Mouse (Mus musculus): Measurements from ENCODE around the gene Naaladl1. TPM values are rescaled to one million over a fixed set of nuclear protein-coding genes. Genes with fewer than 3 reads are reported as not detected.
A peak's percentile ranks its signal among the peaks of the same experiment; 100 is the strongest.

The Naaladl1 gene
- polyA plus RNA-seq, 1 experiment: 0.30 TPM

- TF ChIP-seq CTCF (IDR thresholded peaks at IDR 0.05; ENCODE audit: insufficient read depth, low read length) (no peak), POLR2A (IDR thresholded peaks at IDR 0.05; ENCODE audit: borderline replicate concordance, extremely low read depth, low read depth, low read length) (no peak)
- DNase-seq: no peak
- Histone ChIP-seq H3K4me1 (ENCODE audit: control insufficient read depth, insufficient read depth, low read length) (peaks cover 2% of the 10 kb centered on the region; the same call in 1 of the 2 replicates), H3K4me3 (replicated peaks; ENCODE audit: extremely low read depth, low read depth, low read length) (peak overlapping the region; percentile 81)
- WGBS: 2% methylated on average over 16 of the region's 16 CpGs
Observed at GRCm38 (mm10) chr19:6140374-6140677, 34.7 kb downstream of the Naaladl1 start.

- 1% methylated on average over 68 of the region's 68 CpGs for WGBS
- DNase-seq: peak; percentile 90
- TF ChIP-seq POLR2A (IDR thresholded peaks at IDR 0.05; ENCODE audit: borderline replicate concordance, extremely low read depth, low read depth, low read length) (peak; percentile 21; the same call in 1 of the 2 replicates), CTCF (IDR thresholded peaks at IDR 0.05; ENCODE audit: insufficient read depth, low read length) (peak; percentile 65)
- Histone ChIP-seq H3K4me3 (replicated peaks; ENCODE audit: extremely low read depth, low read depth, low read length) (peak within 1 kb of the TSS; percentile 81), H3K4me1 (ENCODE audit: control insufficient read depth, insufficient read depth, low read length) (peaks cover 2% of the 10 kb centered on the region; the same call in 1 of the 2 replicates)
Observed at GRCm38 (mm10) chr19:6140678-6141393, 35.3 kb downstream of the Naaladl1 start, which contains the start of gene Batf2. Gene Batf2, plus strand, starts transcription at chr19:6140983.

- H3K4me3 ChIP-seq (replicated peaks; ENCODE audit: extremely low read depth, low read depth, low read length): peak within 1 kb of the TSS; percentile 81
- under 1% methylated on average over 15 of the region's 15 CpGs for WGBS
- DNase-seq: no peak
- peaks cover 2% of the 10 kb centered on the region; the same call in 1 of the 2 replicates for H3K4me1 ChIP-seq (ENCODE audit: control insufficient read depth, insufficient read depth, low read length)
- TF ChIP-seq CTCF (IDR thresholded peaks at IDR 0.05; ENCODE audit: insufficient read depth, low read length) (peak; percentile 71), POLR2A (IDR thresholded peaks at IDR 0.05; ENCODE audit: borderline replicate concordance, extremely low read depth, low read depth, low read length) (no peak)
Observed at GRCm38 (mm10) chr19:6141394-6141749, 35.8 kb downstream of the Naaladl1 start, which contains the start of gene Arl2. Gene Arl2, minus strand, starts transcription at chr19:6141548.

- TF ChIP-seq CTCF (IDR thresholded peaks at IDR 0.05; ENCODE audit: insufficient read depth, low read length) (no peak), POLR2A (IDR thresholded peaks at IDR 0.05; ENCODE audit: borderline replicate concordance, extremely low read depth, low read depth, low read length) (no peak)
Observed at GRCm38 (mm10) chr19:6144842-6145241, 39.3 kb downstream of the Naaladl1 start.

GRCm38 (mm10) chr19:6155174-6155573 lies 49.6 kb downstream of the Naaladl1 start:
- TF ChIP-seq CTCF (IDR thresholded peaks at IDR 0.05; ENCODE audit: insufficient read depth, low read length) (no peak), POLR2A (IDR thresholded peaks at IDR 0.05; ENCODE audit: borderline replicate concordance, extremely low read depth, low read depth, low read length) (no peak)
- 80% methylated on average over 9 of the region's 9 CpGs for WGBS

More at GRCm38 (mm10) chr19:6144842-6145241, 39.3 kb downstream of the Naaladl1 start:
- H3K4me3 ChIP-seq (replicated peaks; ENCODE audit: extremely low read depth, low read depth, low read length): no peak overlapping the region
- H3K4me1 ChIP-seq (ENCODE audit: control insufficient read depth, insufficient read depth, low read length): peaks cover 2% of the 10 kb centered on the region; the same call in 1 of the 2 replicates
- WGBS: 73% methylated on average over 5 of the region's 5 CpGs
- DNase-seq: no peak

GRCm38 (mm10) chr19:6156372-6156771 lies 50.8 kb downstream of the Naaladl1 start:
- DNase-seq: no peak
- WGBS: 66% methylated on average over 8 of the region's 8 CpGs

More at GRCm38 (mm10) chr19:6155174-6155573, 49.6 kb downstream of the Naaladl1 start:
- H3K4me1 ChIP-seq (ENCODE audit: control insufficient read depth, insufficient read depth, low read length): no peaks in the 10 kb centered on the region
- H3K4me3 ChIP-seq (replicated peaks; ENCODE audit: extremely low read depth, low read depth, low read length): no peak overlapping the region
- no peak for DNase-seq

GRCm38 (mm10) chr19:6157220-6157619 lies 51.6 kb downstream of the Naaladl1 start:
- WGBS: 42% methylated on average over 6 of the region's 6 CpGs

More at GRCm38 (mm10) chr19:6156372-6156771, 50.8 kb downstream of the Naaladl1 start:
- Histone ChIP-seq H3K4me1 (ENCODE audit: control insufficient read depth, insufficient read depth, low read length) (no peaks in the 10 kb centered on the region), H3K4me3 (replicated peaks; ENCODE audit: extremely low read depth, low read depth, low read length) (no peak overlapping the region)
- TF ChIP-seq POLR2A (IDR thresholded peaks at IDR 0.05; ENCODE audit: borderline replicate concordance, extremely low read depth, low read depth, low read length) (no peak), CTCF (IDR thresholded peaks at IDR 0.05; ENCODE audit: insufficient read depth, low read length) (no peak)

GRCm38 (mm10) chr19:6163872-6164547 lies 58.4 kb downstream of the Naaladl1 start:
- Histone ChIP-seq H3K4me1 (ENCODE audit: control insufficient read depth, insufficient read depth, low read length) (no peaks in the 10 kb centered on the region), H3K4me3 (replicated peaks; ENCODE audit: extremely low read depth, low read depth, low read length) (peak overlapping the region; percentile 54)
- peak; percentile 30 for DNase-seq
- TF ChIP-seq POLR2A (IDR thresholded peaks at IDR 0.05; ENCODE audit: borderline replicate concordance, extremely low read depth, low read depth, low read length): peak; percentile 41; the same call in 1 of the 2 replicates
- no peak for TF ChIP-seq CTCF (IDR thresholded peaks at IDR 0.05; ENCODE audit: insufficient read depth, low read length)
- WGBS: 33% methylated on average over 10 of the region's 10 CpGs

More at GRCm38 (mm10) chr19:6157220-6157619, 51.6 kb downstream of the Naaladl1 start:
- Histone ChIP-seq H3K4me1 (ENCODE audit: control insufficient read depth, insufficient read depth, low read length) (no peaks in the 10 kb centered on the region), H3K4me3 (replicated peaks; ENCODE audit: extremely low read depth, low read depth, low read length) (no peak overlapping the region)
- no peak for DNase-seq
- TF ChIP-seq POLR2A (IDR thresholded peaks at IDR 0.05; ENCODE audit: borderline replicate concordance, extremely low read depth, low read depth, low read length) (no peak), CTCF (IDR thresholded peaks at IDR 0.05; ENCODE audit: insufficient read depth, low read length) (no peak)

Other genes starting within 250 kb of the Naaladl1 start
- gene Frmd8, start 230.5 kb upstream of the Naaladl1 start, polyA plus RNA-seq (2012; rRNA removed): 32.1 and 37.8 TPM in 2 replicates
- 24.5 and 26.0 TPM in 2 replicates for gene Slc25a45, start 228.0 kb upstream of the Naaladl1 start, polyA plus RNA-seq (2012; rRNA removed)
- gene Tigd3, start 211.6 kb upstream of the Naaladl1 start, polyA plus RNA-seq (2012; rRNA removed): 1.1 and 1.2 TPM in 2 replicates
- 87.1 and 103 TPM in 2 replicates for gene Dpf2, start 192.8 kb upstream of the Naaladl1 start, polyA plus RNA-seq (2012; rRNA removed)
- gene Cdc42ep2, start 181.0 kb upstream of the Naaladl1 start, polyA plus RNA-seq (2012; rRNA removed): 22.2 and 24.1 TPM in 2 replicates
- gene Pola2, start 141.6 kb upstream of the Naaladl1 start, polyA plus RNA-seq (2012; rRNA removed): 30.5 and 32.7 TPM in 2 replicates
- gene Slc22a20, start 119.6 kb upstream of the Naaladl1 start, polyA plus RNA-seq (2012; rRNA removed): not detected in 2 replicates
- gene Capn1, start 89.9 kb upstream of the Naaladl1 start, polyA plus RNA-seq (2012; rRNA removed): 55.6 and 68.9 TPM in 2 replicates
- 41.1 and 47.1 TPM in 2 replicates for gene Syvn1, start 59.2 kb upstream of the Naaladl1 start, polyA plus RNA-seq (2012; rRNA removed)
- 10.8 and 13.7 TPM in 2 replicates for gene Mrpl49, start 48.0 kb upstream of the Naaladl1 start, polyA plus RNA-seq (2012; rRNA removed)
- 896 and 1,315 TPM in 2 replicates for gene Fau, start 47.9 kb upstream of the Naaladl1 start, polyA plus RNA-seq (2012; rRNA removed)
- gene Znhit2, start 44.6 kb upstream of the Naaladl1 start, polyA plus RNA-seq (2012; rRNA removed): 47.0 and 54.7 TPM in 2 replicates
- gene Tm7sf2, start 37.4 kb upstream of the Naaladl1 start, polyA plus RNA-seq (2012; rRNA removed): 34.6 and 36.5 TPM in 2 replicates
- 61.7 and 81.7 TPM in 2 replicates for gene Vps51, start 28.6 kb upstream of the Naaladl1 start, polyA plus RNA-seq (2012; rRNA removed)
- not detected in 2 replicates for gene Tmem262, start 25.7 kb upstream of the Naaladl1 start, polyA plus RNA-seq (2012; rRNA removed)
- gene Gm28374, start 23.5 kb upstream of the Naaladl1 start, polyA plus RNA-seq (2012; rRNA removed): 0.50 and 0.60 TPM in 2 replicates
- 89.7 and 99.1 TPM in 2 replicates for gene Zfpl1, start 20.8 kb upstream of the Naaladl1 start, polyA plus RNA-seq (2012; rRNA removed)
- gene Cdca5, start 20.8 kb upstream of the Naaladl1 start, polyA plus RNA-seq (2012; rRNA removed): 0.63 and 0.92 TPM in 2 replicates
- gene AC131692.1, start 11.4 kb upstream of the Naaladl1 start, polyA plus RNA-seq (2012; rRNA removed): not detected in 2 replicates
- 25.3 and 36.7 TPM in 2 replicates for gene Sac3d1, start 12.9 kb downstream of the Naaladl1 start, polyA plus RNA-seq (2012; rRNA removed)
- gene Snx15, start 22.5 kb downstream of the Naaladl1 start, polyA plus RNA-seq (2012; rRNA removed): 43.8 and 45.2 TPM in 2 replicates
- gene Batf2, start 35.2 kb downstream of the Naaladl1 start, polyA plus RNA-seq (2012; rRNA removed): 14.6 and 15.8 TPM in 2 replicates
- 128 TPM in 2 replicates for gene Arl2, start 35.8 kb downstream of the Naaladl1 start, polyA plus RNA-seq (2012; rRNA removed)
- 0.37 and 0.75 TPM in 2 replicates for gene Majin, start 78.6 kb downstream of the Naaladl1 start, polyA plus RNA-seq (2012; rRNA removed)
- 1.7 and 2.6 TPM in 2 replicates for gene Gpha2, start 120.6 kb downstream of the Naaladl1 start, polyA plus RNA-seq (2012; rRNA removed)
- gene Ppp2r5b, start 130.1 kb downstream of the Naaladl1 start, polyA plus RNA-seq (2012; rRNA removed): 58.7 and 88.5 TPM in 2 replicates
- 37.0 and 37.7 TPM in 2 replicates for gene Atg2a, start 135.9 kb downstream of the Naaladl1 start, polyA plus RNA-seq (2012; rRNA removed)
- gene Ehd1, start 170.9 kb downstream of the Naaladl1 start, polyA plus RNA-seq (2012; rRNA removed): 399 and 593 TPM in 2 replicates
- gene Cdc42bpg, start 200.7 kb downstream of the Naaladl1 start, polyA plus RNA-seq (2012; rRNA removed): 132 and 133 TPM in 2 replicates
- 52.1 and 56.2 TPM in 2 replicates for gene Men1, start 229.2 kb downstream of the Naaladl1 start, polyA plus RNA-seq (2012; rRNA removed)
- gene Map4k2, start 235.4 kb downstream of the Naaladl1 start, polyA plus RNA-seq (2012; rRNA removed): 303 and 441 TPM in 2 replicates